Mouse (Mus musculus): ENCODE measurements around the gene Tmem144. TPM values are rescaled to one million over a fixed set of nuclear protein-coding genes. Genes with fewer than 3 reads are reported as not detected.

The Tmem144 gene
- polyA plus RNA-seq (2014; fragmentation: Nextera tagmentation; extraction: Ambion mirVana): 1.2 and 1.4 TPM in 2 replicates

- no peaks in the 10 kb centered on the region for H3K9me3 ChIP-seq (ENCODE audit: control insufficient read depth, low read length)
Measured at GRCm38 (mm10) chr3:79852654-79853166, at the start of gene Tmem144. Gene Tmem144, minus strand, starts transcription at chr3:79852773.

GRCm38 (mm10) chr3:79901734-79902133 lies 49.2 kb upstream of the Tmem144 start:
- H3K4me2 ChIP-seq (ENCODE audit: low read depth, low read length): no peak overlapping the region
- H3K9ac ChIP-seq (replicated peaks; ENCODE audit: low read depth, low read length): no peak overlapping the region
- H3K27me3 ChIP-seq (ENCODE audit: control insufficient read depth, insufficient read depth, low read length): no peaks in the 10 kb centered on the region
- H3K27ac ChIP-seq (ENCODE audit: low read depth, low read length): no peak overlapping the region
- WGBS: 96% methylated on average over 4 of the region's 4 CpGs
- no peaks in the 10 kb centered on the region for H3K36me3 ChIP-seq (ENCODE audit: control insufficient read depth, insufficient read depth, low read length)
- H3K4me1 ChIP-seq (ENCODE audit: control insufficient read depth, insufficient read depth, low read length): no peaks in the 10 kb centered on the region
- no peaks in the 10 kb centered on the region for H3K9me3 ChIP-seq (ENCODE audit: control insufficient read depth, low read length)
- no peak overlapping the region for H3K4me3 ChIP-seq (ENCODE audit: low read depth, low read length)
- no peak for ATAC-seq (ENCODE audit: low read depth)

More at GRCm38 (mm10) chr3:79852654-79853166, at the start of gene Tmem144:
- Histone ChIP-seq H3K27me3 (ENCODE audit: control insufficient read depth, insufficient read depth, low read length) (no peaks in the 10 kb centered on the region), H3K4me1 (ENCODE audit: control insufficient read depth, insufficient read depth, low read length) (no peaks in the 10 kb centered on the region), H3K4me3 (ENCODE audit: low read depth, low read length) (no peak within 1 kb of the TSS), H3K9ac (replicated peaks; ENCODE audit: low read depth, low read length) (no peak within 1 kb of the TSS), H3K4me2 (ENCODE audit: low read depth, low read length) (no peak within 1 kb of the TSS), H3K27ac (ENCODE audit: low read depth, low read length) (no peak within 1 kb of the TSS), H3K36me3 (ENCODE audit: control insufficient read depth, insufficient read depth, low read length) (no peaks in the 10 kb centered on the region)
- ATAC-seq (ENCODE audit: low read depth): no peak
- 68% methylated on average over 8 of the region's 8 CpGs for WGBS

- WGBS: 88% methylated on average over 6 of the region's 6 CpGs
- no peak overlapping the region for H3K4me2 ChIP-seq (ENCODE audit: low read depth, low read length)
- no peaks in the 10 kb centered on the region for H3K36me3 ChIP-seq (ENCODE audit: control insufficient read depth, insufficient read depth, low read length)
- H3K27me3 ChIP-seq (ENCODE audit: control insufficient read depth, insufficient read depth, low read length): no peaks in the 10 kb centered on the region
- no peak overlapping the region for H3K9ac ChIP-seq (replicated peaks; ENCODE audit: low read depth, low read length)
- no peak overlapping the region for H3K27ac ChIP-seq (ENCODE audit: low read depth, low read length)
- no peaks in the 10 kb centered on the region for H3K4me1 ChIP-seq (ENCODE audit: control insufficient read depth, insufficient read depth, low read length)
- H3K9me3 ChIP-seq (ENCODE audit: control insufficient read depth, low read length): no peaks in the 10 kb centered on the region
- no peak overlapping the region for H3K4me3 ChIP-seq (ENCODE audit: low read depth, low read length)
- no peak for ATAC-seq (ENCODE audit: low read depth)
Measured at GRCm38 (mm10) chr3:79901321-79901720, 48.7 kb upstream of the Tmem144 start.

GRCm38 (mm10) chr3:79900502-79900901 lies 47.9 kb upstream of the Tmem144 start:
- no peak overlapping the region for H3K27ac ChIP-seq (ENCODE audit: low read depth, low read length)
- H3K27me3 ChIP-seq (ENCODE audit: control insufficient read depth, insufficient read depth, low read length): no peaks in the 10 kb centered on the region
- no peak overlapping the region for H3K9ac ChIP-seq (replicated peaks; ENCODE audit: low read depth, low read length)
- no peaks in the 10 kb centered on the region for H3K9me3 ChIP-seq (ENCODE audit: control insufficient read depth, low read length)
- WGBS: 97% methylated on average over 2 of the region's 2 CpGs
- no peaks in the 10 kb centered on the region for H3K4me1 ChIP-seq (ENCODE audit: control insufficient read depth, insufficient read depth, low read length)
- no peak overlapping the region for H3K4me2 ChIP-seq (ENCODE audit: low read depth, low read length)
- H3K4me3 ChIP-seq (ENCODE audit: low read depth, low read length): no peak overlapping the region
- ATAC-seq (ENCODE audit: low read depth): no peak
- H3K36me3 ChIP-seq (ENCODE audit: control insufficient read depth, insufficient read depth, low read length): no peaks in the 10 kb centered on the region

GRCm38 (mm10) chr3:79899906-79900305 lies 47.3 kb upstream of the Tmem144 start:
- WGBS: 86% methylated on average over 9 of the region's 9 CpGs
- Histone ChIP-seq H3K9me3 (ENCODE audit: control insufficient read depth, low read length) (no peaks in the 10 kb centered on the region), H3K4me1 (ENCODE audit: control insufficient read depth, insufficient read depth, low read length) (no peaks in the 10 kb centered on the region)

GRCm38 (mm10) chr3:79898514-79898913 lies 45.9 kb upstream of the Tmem144 start:
- no peak overlapping the region for H3K9ac ChIP-seq (replicated peaks; ENCODE audit: low read depth, low read length)
- no peak overlapping the region for H3K4me2 ChIP-seq (ENCODE audit: low read depth, low read length)
- H3K27ac ChIP-seq (ENCODE audit: low read depth, low read length): no peak overlapping the region
- H3K36me3 ChIP-seq (ENCODE audit: control insufficient read depth, insufficient read depth, low read length): no peaks in the 10 kb centered on the region
- H3K4me3 ChIP-seq (ENCODE audit: low read depth, low read length): no peak overlapping the region
- no peaks in the 10 kb centered on the region for H3K9me3 ChIP-seq (ENCODE audit: control insufficient read depth, low read length)
- H3K27me3 ChIP-seq (ENCODE audit: control insufficient read depth, insufficient read depth, low read length): no peaks in the 10 kb centered on the region
- H3K4me1 ChIP-seq (ENCODE audit: control insufficient read depth, insufficient read depth, low read length): no peaks in the 10 kb centered on the region
- ATAC-seq (ENCODE audit: low read depth): no peak

More at GRCm38 (mm10) chr3:79899906-79900305, 47.3 kb upstream of the Tmem144 start:
- ATAC-seq (ENCODE audit: low read depth): no peak
- H3K27me3 ChIP-seq (ENCODE audit: control insufficient read depth, insufficient read depth, low read length): no peaks in the 10 kb centered on the region
- no peak overlapping the region for H3K9ac ChIP-seq (replicated peaks; ENCODE audit: low read depth, low read length)
- no peak overlapping the region for H3K4me3 ChIP-seq (ENCODE audit: low read depth, low read length)
- H3K4me2 ChIP-seq (ENCODE audit: low read depth, low read length): no peak overlapping the region
- no peak overlapping the region for H3K27ac ChIP-seq (ENCODE audit: low read depth, low read length)
- H3K36me3 ChIP-seq (ENCODE audit: control insufficient read depth, insufficient read depth, low read length): no peaks in the 10 kb centered on the region

- Histone ChIP-seq H3K4me3 (ENCODE audit: low read depth, low read length) (no peak overlapping the region), H3K4me2 (ENCODE audit: low read depth, low read length) (no peak overlapping the region), H3K27ac (ENCODE audit: low read depth, low read length) (no peak overlapping the region; the same call in 1 of the 2 replicates), H3K27me3 (ENCODE audit: control insufficient read depth, insufficient read depth, low read length) (no peaks in the 10 kb centered on the region), H3K9ac (replicated peaks; ENCODE audit: low read depth, low read length) (no peak overlapping the region), H3K4me1 (ENCODE audit: control insufficient read depth, insufficient read depth, low read length) (no peaks in the 10 kb centered on the region), H3K9me3 (ENCODE audit: control insufficient read depth, low read length) (no peaks in the 10 kb centered on the region), H3K36me3 (ENCODE audit: control insufficient read depth, insufficient read depth, low read length) (no peaks in the 10 kb centered on the region)
- ATAC-seq (ENCODE audit: low read depth): peak; percentile 52; the same call in 1 of the 2 replicates
- 53% methylated on average over 13 of the region's 13 CpGs for WGBS
Measured at GRCm38 (mm10) chr3:79897534-79898370, 45.2 kb upstream of the Tmem144 start.

- Histone ChIP-seq H3K27me3 (ENCODE audit: control insufficient read depth, insufficient read depth, low read length) (no peaks in the 10 kb centered on the region), H3K4me3 (ENCODE audit: low read depth, low read length) (no peak overlapping the region), H3K27ac (ENCODE audit: low read depth, low read length) (no peak overlapping the region), H3K9me3 (ENCODE audit: control insufficient read depth, low read length) (no peaks in the 10 kb centered on the region), H3K36me3 (ENCODE audit: control insufficient read depth, insufficient read depth, low read length) (no peaks in the 10 kb centered on the region), H3K4me2 (ENCODE audit: low read depth, low read length) (no peak overlapping the region), H3K9ac (replicated peaks; ENCODE audit: low read depth, low read length) (no peak overlapping the region), H3K4me1 (ENCODE audit: control insufficient read depth, insufficient read depth, low read length) (no peaks in the 10 kb centered on the region)
- 80% methylated on average over 2 of the region's 2 CpGs for WGBS
- ATAC-seq (ENCODE audit: low read depth): no peak
Measured at GRCm38 (mm10) chr3:79887966-79888365, 35.4 kb upstream of the Tmem144 start.

GRCm38 (mm10) chr3:79887161-79887855 lies 34.7 kb upstream of the Tmem144 start:
- no peak overlapping the region for H3K4me3 ChIP-seq (ENCODE audit: low read depth, low read length)
- ATAC-seq (ENCODE audit: low read depth): no peak
- H3K36me3 ChIP-seq (ENCODE audit: control insufficient read depth, insufficient read depth, low read length): no peaks in the 10 kb centered on the region
- 54% methylated on average over 8 of the region's 8 CpGs for WGBS
- H3K27ac ChIP-seq (ENCODE audit: low read depth, low read length): no peak overlapping the region
- H3K9ac ChIP-seq (replicated peaks; ENCODE audit: low read depth, low read length): no peak overlapping the region
- no peaks in the 10 kb centered on the region for H3K4me1 ChIP-seq (ENCODE audit: control insufficient read depth, insufficient read depth, low read length)
- no peak overlapping the region for H3K4me2 ChIP-seq (ENCODE audit: low read depth, low read length)
- H3K9me3 ChIP-seq (ENCODE audit: control insufficient read depth, low read length): no peaks in the 10 kb centered on the region
- H3K27me3 ChIP-seq (ENCODE audit: control insufficient read depth, insufficient read depth, low read length): no peaks in the 10 kb centered on the region
